Mouse (Mus musculus): ENCODE measurements at regions not wholly inside any gene's neighbourhood (a gene's known extent, or its start where the extent isn't known, plus 50 kb on each side); places are given as distances from the start of the nearest gene placed in this dataset.

DNA sequence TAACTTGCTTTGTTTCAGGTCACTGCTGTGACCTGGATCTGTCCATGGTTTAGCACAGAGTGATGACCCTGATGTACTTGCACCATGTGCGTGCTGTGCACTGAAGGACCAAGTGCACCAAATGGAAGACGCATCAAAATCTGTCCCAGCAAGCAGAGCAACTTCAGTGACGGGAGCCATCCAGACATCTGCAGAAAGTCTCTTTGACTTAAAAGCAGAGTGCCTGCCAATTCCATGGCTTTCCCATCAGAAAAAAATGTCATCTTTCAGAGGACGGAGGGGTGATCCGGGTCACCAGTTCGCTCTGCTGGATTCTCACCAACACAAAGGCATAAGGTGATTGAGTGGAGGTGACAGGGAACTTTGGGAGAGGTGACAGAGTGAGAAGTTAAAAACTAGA, 351.4 kb downstream of the Dhx35 start:
- no peak for DNase-seq (ENCODE audit: low read depth)

DNA sequence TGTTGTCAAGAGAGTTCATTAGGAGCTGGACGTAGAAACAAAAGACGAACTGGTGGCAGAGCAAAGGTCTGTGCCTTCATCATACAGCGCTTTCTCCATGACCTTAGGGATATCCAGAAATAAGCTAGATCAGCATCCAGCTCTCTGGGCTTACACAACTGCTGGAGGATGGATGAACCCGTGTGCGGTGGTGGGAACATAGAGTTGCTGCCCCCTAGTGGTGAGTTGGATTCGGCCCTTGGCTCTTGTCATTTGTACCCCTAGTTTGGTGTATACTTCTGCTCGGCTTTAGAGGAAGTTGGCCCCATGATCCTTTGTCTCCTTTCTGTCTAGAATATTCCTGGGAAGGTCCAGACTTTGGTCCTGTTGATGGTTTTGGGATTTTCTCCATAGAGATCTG, 369.4 kb downstream of the Dhx35 start:
- no peak for DNase-seq (ENCODE audit: low read depth)

DNA sequence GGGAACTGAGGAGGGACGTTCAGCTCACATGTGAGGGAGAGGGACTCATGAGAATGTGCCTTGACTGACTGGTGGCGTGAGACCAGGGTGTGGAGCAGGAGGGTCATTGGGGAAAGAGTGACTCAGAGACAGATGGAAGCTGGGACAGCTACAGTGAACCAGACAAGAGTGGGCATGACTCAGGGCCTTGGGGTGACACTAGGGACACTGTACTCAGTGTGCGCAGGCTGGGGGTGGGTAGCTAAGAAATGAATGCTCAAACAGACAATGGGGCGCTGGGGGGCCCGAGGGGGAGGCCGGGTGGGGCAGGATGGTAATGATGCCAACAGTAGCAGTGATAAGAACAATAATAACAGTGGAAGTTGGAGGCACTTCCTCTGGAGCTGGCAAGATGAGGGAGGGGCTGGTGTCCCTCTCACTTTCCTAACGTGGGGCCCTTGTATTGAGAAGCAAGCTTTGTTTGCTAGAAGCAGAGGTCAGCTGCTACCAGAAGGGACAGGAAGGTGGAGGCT, 374.0 kb downstream of the Dhx35 start:
- DNase-seq (ENCODE audit: low read depth) = no peak

DNA sequence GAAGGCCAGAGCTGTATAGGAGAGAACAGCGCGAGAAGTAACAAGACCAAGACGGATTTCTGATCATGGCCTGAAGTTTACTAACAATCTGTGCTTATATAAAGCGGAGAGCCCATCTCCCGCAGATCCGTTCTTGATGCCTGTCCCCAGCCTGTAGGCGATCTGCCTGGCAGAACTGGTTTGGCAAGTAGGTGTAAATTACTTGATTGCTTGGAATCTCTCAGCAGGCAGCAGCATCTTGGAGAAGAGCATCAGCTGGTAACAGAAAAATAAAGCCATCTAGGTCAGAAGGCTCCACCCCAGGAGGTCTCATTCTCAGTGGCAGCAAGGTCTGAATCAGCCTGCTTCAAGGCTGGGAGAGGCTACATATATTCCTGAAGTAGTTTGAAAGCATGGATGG, 401.5 kb downstream of the Dhx35 start:
- no peak for DNase-seq (ENCODE audit: low read depth)

DNA sequence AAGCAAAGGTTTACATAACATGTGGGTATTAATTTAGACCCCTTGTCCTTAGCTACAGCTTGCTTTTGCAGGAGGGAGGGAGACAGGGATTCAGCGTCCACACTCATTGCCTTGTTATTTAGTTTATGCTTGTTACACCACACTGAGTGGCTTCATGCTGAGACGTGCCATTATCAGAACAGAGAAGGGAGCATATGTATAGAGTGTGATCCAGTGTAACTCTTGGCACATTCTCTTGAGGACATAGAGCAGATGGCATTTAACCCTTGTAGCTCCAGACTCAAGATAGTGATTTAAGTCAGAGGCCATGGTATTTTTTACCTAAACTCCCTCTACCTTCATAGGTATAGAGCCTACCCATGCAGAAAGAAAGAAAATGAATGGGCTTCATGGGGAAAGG, 437.7 kb downstream of the Dhx35 start:
- no peak for DNase-seq (ENCODE audit: low read depth)

DNA sequence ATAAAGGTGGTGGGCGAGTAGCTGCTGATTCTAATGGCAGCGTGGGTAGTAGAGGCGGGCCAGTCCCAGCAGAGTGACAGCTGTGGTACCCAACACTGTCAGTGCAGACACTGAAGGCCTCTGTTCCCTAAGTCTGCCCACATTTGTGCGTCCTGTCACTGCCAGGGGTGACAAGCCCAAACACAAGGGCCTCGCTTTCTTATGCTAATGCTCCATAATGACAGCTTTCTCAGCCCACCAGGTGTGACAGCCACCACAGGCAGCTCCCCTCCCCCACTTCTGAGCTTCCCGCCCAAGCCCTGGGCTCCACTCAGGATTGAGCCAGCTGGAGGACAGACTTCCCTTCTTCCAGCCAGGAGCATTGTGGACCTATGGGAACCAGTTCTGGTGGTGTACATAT, 440.4 kb downstream of the Dhx35 start:
- no peak for DNase-seq (ENCODE audit: low read depth)

DNA sequence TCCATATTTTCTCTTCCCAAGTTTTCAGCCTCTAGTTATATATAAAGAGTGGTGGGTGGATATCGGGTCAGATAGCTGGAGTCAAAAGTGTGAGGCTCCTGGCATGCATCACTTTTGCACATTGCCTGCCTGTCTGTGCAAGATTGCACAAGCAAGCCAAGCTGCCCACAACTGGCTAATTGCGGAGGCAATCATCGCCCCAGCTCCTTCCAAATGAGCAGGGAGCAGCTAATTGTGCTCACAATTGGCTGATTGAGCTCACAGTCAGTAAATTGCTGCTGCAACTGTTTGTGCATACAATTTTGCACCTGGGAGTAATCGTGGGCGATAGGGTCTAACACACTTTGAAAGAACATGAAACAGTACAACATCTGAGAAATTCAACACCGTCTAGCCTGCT, 455.5 kb downstream of the Dhx35 start:
- DNase-seq (ENCODE audit: low read depth) = no peak

DNA sequence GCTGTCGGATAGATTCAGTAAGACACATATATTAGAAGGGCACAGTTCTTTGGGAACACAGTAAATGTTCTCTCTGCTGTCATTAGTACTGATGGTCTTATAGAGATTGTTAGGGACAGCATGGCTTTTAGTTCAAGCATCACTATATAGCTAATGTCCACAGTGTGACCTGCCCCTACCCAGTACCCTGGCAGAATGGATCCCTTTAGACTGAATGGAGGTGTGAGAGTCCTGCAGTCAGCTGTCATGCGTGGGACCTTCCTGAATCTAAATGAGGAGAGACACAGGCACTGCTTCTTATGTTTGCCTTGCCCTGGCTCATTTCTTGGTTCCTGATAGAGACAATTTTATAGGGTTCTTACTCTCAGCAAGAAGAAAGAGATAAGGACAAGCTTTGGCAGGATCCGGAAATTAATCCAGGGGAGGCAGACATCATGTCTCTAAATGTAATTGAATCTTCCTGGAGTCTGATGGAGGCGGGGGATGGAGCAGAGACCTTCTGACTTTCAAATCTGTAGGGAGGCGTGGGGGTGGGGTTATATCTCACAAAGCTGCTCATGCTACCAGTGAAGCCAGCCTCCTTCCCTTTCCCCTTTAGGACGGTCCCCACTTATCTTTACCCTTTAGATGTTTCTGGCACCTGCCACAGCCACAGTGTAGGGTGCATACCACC, 456.5 kb downstream of the Dhx35 start:
- no peak for DNase-seq (ENCODE audit: low read depth)

DNA sequence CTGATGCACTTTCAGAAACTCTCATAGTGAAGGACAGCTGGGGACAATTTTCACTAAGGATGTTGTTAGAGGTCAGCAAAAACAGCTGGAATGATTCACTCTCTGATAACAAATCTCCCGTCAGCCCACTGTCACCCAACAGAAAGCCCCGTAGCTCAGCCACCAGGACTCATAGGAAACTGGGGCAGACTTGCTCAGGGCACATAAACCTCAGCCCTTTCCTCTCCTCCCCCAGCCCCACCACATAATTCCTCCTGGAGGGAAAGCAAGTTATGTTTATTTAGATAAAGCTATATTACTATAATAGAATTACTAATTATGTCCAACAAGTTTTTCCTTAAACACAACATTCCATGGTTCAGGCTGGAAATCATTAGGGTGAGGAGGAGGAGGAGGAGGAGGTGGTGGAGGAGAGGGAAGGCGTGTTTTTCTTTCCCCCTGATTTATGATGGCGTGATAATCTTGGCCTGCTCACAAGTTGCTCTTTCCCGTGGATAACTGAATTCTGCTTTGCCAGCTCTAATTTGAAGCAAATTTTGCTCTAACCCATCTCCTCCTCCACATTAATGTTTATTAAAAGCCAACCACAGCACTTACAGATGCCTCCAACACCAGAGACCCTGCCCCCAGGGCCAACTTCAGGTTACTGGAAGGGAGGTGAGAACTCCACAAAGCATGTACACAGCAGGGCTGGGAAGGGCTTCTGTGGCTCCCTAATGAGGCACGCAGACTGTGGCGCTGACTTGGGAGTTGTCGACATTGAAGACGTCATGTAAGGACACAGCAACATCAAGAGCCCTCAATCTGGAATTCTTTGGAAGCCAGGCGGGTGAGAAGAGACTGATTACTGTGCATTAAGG, 475.8 kb downstream of the Dhx35 start:
- no peak for DNase-seq (ENCODE audit: low read depth)

DNA sequence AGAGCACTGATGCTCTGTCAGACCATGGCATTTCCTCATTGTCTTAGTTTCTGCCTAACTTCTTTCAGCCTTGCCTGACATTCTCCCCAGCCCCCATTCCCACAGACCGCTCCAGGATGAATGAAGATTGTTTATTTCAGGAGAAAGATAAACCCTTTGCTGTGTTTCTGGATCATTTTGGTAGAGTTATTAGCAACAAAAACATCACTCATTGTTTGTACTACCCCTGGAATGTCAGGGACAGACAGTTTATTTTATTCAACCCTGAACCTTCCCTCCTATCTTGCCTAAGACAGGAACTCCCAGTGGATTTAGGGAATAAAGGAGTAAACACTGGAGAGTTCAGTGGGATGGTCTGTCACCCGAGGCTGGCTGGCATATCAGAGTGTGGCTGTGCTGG, 484.3 kb downstream of the Dhx35 start:
- no peak for DNase-seq (ENCODE audit: low read depth)

DNA sequence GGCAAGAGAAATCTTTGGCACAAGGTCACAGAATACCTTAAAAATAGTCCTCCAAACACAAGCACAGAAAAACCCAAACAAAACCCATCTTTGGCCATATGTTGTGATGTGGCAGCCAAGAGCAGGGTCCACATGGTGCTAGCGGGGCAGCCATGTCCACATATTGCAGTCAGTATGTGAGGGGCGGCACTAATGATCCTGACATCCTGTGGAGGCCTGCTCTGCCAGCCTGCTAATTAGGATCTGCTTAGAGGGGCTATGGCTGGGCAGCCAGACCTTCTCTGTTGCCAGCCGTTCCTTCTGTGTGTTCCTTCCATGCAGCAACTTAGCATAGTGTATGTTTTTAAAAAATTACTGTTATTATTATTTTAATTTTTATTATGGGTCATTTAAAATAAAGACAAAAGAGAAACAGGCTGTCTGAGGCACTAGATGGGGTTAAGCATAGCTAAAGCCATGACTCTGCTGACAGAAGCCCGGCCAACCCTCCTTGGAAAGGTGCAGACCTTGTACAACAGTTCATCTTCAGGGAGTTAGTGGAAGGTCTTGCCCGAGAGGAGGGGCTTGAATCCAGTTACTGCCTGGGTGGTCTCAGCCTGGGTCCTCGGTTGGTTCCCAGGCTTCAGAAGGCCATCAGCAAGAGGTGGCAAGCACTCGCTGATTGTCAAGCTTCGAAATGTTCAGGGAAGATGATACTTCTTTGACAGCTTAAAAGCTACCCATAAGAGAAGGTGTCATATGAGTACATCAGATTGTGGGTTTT, 487.1 kb downstream of the Dhx35 start:
- DNase-seq (ENCODE audit: low read depth) = no peak

DNA sequence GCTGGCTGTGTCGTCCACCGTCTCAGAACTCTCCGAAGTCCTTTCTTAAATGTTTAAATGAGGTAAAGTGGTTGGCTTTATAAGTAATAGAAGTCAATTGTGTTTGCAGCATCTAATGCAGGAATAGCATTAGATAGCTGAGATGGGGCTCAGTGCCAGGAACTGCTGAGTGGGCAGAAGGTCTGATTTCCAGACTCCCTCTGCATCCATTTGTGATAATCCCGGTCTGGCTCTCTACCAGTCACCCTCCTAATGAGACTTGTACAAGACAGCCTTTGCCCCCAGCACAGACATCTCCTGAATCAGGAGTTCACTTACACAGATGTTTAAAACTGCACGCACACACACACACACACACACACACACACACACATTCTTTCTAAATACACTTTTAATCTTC, 489.5 kb downstream of the Dhx35 start:
- DNase-seq (ENCODE audit: low read depth) = no peak

DNA sequence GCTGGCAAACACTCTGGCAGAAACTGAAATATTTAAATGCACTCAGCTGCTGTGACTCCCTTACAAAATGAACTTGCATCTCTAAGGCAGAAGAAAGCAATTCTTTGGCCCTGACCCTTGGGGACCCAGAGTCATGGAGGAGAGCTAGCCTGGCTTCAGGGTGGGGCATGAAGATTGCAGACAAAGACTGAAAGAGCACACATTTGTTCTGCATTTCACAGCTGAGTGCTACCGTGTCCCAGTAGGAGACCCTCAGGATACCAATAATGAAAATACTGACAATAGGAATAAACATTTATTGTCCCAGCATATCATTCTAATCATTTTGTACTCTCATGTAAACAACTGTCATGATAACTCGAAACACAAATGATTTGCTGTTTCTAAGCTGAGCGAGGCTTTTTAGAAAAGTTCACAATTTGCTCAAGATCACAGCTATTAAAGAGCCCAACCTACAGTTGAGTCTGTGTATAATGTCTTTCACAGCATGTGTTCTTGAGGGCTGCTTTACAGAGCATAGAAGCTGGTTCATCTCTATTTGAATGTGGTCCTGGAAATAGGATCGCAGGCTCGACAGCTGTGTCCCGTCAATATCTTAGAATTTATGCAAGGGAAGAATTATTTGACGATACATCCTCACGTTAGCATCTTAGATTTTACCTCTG, 490.1 kb downstream of the Dhx35 start:
- no peak for DNase-seq (ENCODE audit: low read depth)

DNA sequence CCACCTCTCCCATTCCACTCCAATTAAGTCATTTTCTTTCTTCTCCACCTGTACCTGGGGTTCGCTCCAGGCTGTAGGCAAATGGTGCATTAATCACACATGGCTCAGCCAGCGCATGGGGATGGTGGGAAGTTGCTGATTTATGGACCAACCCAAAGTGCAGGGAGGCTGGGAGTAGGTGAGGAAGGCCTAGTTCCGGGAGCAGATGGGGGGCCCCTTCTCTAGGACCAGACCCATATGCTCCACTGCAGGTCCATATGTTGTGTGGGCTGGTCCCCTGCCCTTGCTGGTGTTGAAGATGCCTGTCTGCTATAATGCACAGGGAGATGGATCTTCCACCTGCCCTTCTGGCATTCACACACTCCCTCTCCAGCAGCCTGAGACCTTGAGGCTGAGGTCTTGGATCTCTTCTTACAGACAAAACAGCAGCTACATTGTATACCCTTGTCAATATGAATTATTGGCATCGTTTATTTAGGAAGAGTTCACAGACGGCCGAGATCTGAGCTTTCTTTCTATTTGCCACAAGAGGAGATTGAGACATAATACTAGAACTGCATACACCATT, 493.5 kb downstream of the Dhx35 start:
- DNase-seq (ENCODE audit: low read depth) = no peak

DNA sequence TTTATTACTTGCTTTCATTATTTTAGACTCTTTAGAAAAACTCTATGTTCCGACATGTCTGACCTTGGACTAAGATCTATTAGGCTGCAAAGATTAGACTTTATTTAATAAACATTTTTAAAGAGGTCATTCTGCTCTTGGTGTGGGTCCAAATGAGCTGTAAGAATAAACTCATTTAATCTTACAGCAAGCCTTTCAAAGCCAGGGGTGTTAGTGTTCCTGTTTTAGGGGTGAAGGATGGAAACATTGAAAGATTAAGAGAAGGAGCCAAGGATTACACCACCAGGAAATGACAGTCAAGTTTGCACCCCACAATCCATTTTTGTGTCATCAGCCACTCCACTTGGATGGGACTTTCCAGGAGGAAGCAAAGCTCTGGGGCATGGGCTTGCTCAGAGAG, 495.5 kb downstream of the Dhx35 start:
- no peak for DNase-seq (ENCODE audit: low read depth)

DNA sequence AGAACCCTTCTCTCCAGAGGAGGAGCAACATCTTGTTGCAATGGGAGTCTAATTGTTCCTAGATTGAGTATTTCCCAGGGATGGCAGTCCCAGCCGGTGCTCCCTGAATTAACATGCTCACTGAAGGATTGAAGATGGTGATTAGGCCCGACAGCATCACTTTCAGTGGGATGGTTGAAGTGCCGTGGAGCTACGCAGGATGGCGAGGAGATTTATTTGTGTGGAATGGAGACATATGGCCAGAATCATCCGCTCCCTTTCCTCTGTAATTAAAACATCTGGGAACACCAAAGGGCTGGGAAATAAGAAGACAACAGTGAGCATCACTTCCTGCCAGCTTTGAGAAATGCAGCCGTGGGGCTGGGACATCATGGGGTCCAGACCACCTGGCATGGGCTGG, 512.4 kb downstream of the Dhx35 start:
- no peak for DNase-seq (ENCODE audit: low read depth)

DNA sequence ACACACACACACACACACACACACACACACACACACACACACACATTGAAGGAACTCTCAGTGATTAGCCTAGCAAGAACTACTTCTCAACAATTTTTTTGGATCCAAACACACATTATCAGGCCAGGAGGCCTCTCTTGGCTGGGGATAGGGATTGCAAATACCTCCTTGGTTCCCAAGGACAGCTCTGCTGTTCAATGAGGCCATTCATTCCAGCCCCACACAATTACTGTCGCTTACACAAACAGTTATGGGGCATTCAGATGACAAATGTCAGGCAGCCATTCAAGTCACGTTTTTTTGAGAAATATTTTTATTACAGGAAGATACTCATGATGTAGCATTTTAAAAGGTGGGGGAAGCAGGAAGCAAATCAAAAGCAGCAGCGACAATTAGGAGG, 540.1 kb downstream of the Dhx35 start:
- DNase-seq (ENCODE audit: low read depth) = no peak

DNA sequence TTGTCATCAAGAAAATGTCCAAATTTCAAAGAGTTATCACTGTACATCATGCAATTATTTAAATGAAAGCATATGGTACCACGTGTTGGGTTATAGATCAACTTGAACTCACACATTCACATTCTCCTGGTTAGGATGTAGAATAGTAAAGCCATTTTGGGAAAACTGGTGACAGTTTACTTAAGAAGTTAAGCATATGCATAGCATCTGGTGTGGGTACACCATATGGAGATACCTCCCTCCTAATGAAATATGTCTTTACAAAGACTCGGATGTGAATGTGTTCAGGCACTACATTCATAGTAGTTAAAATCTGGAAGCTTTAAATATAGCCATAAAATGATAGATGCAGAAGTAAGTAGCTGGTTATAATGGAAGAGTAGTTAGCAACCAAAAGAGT, 542.0 kb downstream of the Dhx35 start:
- no peak for DNase-seq (ENCODE audit: low read depth)

DNA sequence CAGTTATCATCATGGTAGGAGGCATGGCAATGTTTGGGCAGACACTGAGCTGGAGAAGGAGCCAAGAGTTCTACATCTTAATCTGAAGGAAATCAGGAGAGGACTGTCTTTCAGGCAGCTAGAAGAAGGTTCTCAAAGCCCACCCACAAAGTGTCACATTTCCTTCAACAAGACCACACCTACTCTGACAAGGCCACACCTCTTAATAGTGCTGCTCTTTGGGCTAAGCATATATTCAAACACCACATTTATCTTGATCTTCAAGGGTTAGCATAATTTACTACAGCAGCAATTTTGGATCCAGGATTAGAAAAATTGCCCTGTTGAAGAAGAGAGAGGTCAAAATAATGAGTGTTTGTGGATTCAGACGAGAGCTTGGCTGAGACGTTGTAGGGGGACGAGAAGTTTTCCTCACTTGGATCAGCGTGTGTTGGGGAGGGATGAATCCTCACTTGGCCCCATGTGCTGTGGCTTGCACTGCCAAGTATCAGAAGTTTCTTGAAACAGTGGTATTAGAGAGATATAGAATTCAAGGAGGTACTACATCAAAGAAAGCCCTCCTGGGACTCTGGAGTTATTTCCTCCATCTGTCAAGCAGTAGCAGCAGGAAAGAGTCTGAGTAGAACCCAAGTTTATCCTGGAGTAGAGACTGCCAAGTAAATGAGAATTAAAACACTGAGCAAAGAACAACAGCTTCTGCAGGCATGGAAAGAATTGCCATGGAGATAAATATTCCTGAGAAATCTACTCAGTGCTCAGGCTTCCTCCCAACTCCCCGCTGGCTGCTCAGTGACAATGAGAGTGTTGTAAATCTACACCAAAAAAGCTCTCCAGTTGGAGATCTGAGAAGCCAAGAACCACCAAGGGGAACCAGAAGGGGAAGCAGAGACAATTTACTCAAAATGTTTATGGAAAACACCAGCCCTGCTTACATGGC, 549.3 kb downstream of the Dhx35 start:
- DNase-seq (ENCODE audit: low read depth) = no peak

DNA sequence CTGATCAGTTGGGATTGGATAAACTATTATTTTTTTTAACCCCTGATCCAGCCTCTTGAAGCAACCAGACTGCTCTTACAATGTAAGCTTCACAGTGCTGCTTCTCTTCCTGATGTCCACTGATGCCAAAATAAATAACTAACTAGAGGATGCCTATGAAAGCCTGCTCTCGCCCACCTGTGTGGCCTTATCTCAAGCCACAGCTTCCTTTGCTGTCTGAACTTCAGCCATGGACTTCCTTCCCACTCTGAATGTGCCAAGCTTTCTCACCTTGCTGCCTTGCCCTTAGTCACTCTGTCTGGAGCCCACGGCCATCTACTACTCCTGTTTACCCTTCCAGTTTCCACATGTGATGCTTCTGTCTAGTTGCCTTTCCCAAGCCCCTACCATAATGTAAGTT, 559.6 kb downstream of the Dhx35 start:
- DNase-seq (ENCODE audit: low read depth) = no peak

DNA sequence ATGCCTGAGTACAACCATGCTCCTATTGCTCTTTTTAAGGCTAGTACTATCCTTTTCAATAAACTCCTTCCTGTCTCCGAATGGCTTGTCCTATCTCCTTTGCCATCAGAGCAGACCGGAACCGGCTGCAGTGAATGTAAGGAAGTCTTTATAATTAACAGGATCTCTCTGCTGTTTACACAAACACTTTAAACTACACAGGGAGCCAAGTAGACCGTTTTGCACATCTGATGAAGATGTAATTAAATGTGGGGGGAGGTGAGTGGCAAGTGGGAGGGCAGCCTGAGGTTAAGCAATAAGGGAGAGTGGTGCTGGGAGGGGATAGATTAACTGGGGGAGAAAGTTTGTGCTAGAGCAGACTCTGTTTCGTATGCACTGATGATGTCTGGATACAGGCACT, 561.9 kb downstream of the Dhx35 start:
- DNase-seq (ENCODE audit: low read depth) = no peak

Measured in c-Kit-positive CD71-positive TER-119-negative erythroid progenitor cells, embryonic 14.5 days (primary cell).